Mouse (Mus musculus) MEL (cell line): ENCODE results near the gene Smug1.

Source experiments
- E2F4 ChIP-seq: IDR thresholded peaks from 2 replicates; pipeline ENCODE4 v1.6.1; 2011; ENCODE audit warnings: low read depth, low read length, improper control_type of control experiment, borderline replicate concordance
- EP300 ChIP-seq, 2 experiments: IDR thresholded peaks; 2 replicates each; pipeline ENCODE4 v1.6.1; 2011; ENCODE audit warnings: improper control_type of control experiment in 2 of 2, low read length in 2 of 2, low read depth in 1 of 2, mild to moderate bottlenecking in 1 of 2
- MAX ChIP-seq: IDR thresholded peaks from 2 replicates; pipeline ENCODE4 v1.6.1; 2011; ENCODE audit warnings: low read length, improper control_type of control experiment
- MEF2A ChIP-seq: IDR thresholded peaks from 2 replicates; pipeline ENCODE4 v1.6.1; 2014; ENCODE audit warnings: low read depth, mild to moderate bottlenecking, inconsistent platforms, low read length, improper control_type of control experiment; ENCODE audit not compliant: poor library complexity, insufficient replicate concordance, severe bottlenecking; ENCODE audit errors: extremely low read depth
- POLR2A ChIP-seq, 2 experiments: IDR thresholded peaks; 2 replicates each; pipeline ENCODE4 v1.6.1; 2011 to 2012; ENCODE audit warnings: low read length in 2 of 2, mild to moderate bottlenecking in 2 of 2, control low read depth in 1 of 2, improper control_type of control experiment in 1 of 2, low read depth in 1 of 2, moderate library complexity in 1 of 2; ENCODE audit not compliant: control insufficient read depth in 1 of 2, insufficient read depth in 1 of 2, poor library complexity in 1 of 2
- SIN3A ChIP-seq: IDR thresholded peaks from 2 replicates; pipeline ENCODE4 v1.6.1; 2012; ENCODE audit warnings: low read length, improper control_type of control experiment, inconsistent platforms
- TAL1 ChIP-seq: IDR thresholded peaks from 2 replicates; pipeline ENCODE4 v1.6.1; 2012; ENCODE audit warnings: mild to moderate bottlenecking, inconsistent platforms, low read length, moderate library complexity, mixed read lengths
- ZNF384 ChIP-seq: IDR thresholded peaks from 2 replicates; pipeline ENCODE4 v1.6.1; 2012; ENCODE audit warnings: low read depth, mild to moderate bottlenecking, inconsistent platforms, low read length, improper control_type of control experiment

DNA sequence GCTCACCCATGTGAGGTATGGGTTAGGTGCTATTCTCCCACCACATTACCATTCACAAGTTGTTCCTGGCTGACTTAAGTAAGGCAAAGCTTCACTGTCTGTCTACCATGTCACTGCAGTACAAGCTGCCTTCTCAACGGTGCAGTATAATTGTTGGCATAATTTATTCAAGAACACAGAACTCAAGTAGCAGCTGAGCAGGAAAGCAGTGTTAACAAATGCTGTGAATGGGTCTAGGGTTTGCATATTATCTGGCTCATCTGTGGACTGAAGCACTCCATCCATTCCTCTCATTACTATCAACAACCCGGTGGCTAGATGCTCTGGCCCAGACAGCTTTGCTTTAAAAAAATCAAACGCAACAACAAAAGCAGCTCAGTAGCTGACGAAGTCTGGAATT lies 30.9 kb upstream of the Smug1 start:
- TF ChIP-seq MEF2A (no peak), TAL1 (no peak), SIN3A (no peak), EP300 (IDR thresholded peaks at IDR 0.05; ENCODE audit: low read depth in 1 of 2, low read length in 2 of 2) (no peak), MAX (no peak), ZNF384 (no peak), POLR2A (IDR thresholded peaks at IDR 0.05; ENCODE audit: control insufficient read depth in 1 of 2, insufficient read depth in 1 of 2, low read depth in 1 of 2, low read length in 2 of 2, poor library complexity in 1 of 2) (no peak), E2F4 (no peak)
